Mouse (Mus musculus) effector memory CD4-positive, alpha-beta T cell, adult 7 months (primary cell): ENCODE results near the gene Zfp354b. TPM values are rescaled to one million over a fixed set of nuclear protein-coding genes. Genes with fewer than 3 reads are reported as not detected.

Experiments used
- polyA plus RNA-seq: library from polyadenylated mRNA; unstranded; fragments of 100-300 nt; shearing (Covaris generic); gene quantifications from one replicate; pipeline ENCODE4 v1.2.1, GENCODE M21; 2017

The Zfp354b gene
- polyA plus RNA-seq, result not detected

GRCm38 (mm10) chr11:50931451-50931866, at the start of gene Zfp354b:
Gene Zfp354b, minus strand, starts transcription at chr11:50931633.

DNA sequence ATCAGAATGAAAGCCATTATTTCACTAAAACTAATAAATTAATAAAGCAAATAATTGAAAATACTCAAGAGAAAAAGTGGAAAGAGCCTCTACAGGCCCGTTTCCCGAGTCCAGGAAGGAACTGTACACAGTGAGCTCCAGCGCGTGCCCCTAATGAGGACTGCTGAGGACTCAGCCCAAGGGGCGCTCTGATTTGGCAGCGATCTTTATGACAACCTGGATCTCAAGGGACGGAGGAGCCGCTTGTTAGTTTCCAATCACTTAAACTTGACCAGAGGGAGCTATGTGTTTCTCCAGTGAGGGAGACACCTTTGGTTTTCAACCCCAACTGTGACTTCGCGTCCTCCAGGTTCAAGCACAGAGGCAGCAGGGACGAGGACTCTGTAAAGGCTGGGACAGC, 34.8 kb upstream of the Zfp354b start, which contains the start of gene Olfr1378:
Olfr1378 (plus strand) TSS at position 301 of the 400 bp plus-strand sequence.

DNA sequence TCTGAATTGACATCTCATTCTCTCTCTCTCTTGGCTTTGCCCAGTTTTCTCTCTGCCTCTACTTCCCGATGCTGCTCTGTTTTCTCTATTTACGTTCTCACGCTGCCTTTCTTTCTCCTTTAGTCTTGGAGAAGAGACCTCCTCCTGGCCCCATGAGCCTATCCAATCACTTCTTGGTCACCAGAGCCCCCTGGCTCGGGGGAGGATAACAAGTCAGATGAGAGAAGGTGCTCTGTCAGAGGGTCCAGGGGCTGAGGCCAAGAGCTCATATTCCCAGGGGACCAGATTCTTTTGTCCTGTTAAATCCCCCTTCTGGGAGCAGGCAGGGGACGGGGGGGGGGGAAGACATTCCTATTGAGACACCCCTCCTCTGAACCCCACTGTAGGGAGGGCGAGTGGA, 22.2 kb upstream of the Zfp354b start, which contains the start of gene Prop1:
Prop1 (minus strand) TSS at position 101 of the 400 bp plus-strand sequence.

DNA sequence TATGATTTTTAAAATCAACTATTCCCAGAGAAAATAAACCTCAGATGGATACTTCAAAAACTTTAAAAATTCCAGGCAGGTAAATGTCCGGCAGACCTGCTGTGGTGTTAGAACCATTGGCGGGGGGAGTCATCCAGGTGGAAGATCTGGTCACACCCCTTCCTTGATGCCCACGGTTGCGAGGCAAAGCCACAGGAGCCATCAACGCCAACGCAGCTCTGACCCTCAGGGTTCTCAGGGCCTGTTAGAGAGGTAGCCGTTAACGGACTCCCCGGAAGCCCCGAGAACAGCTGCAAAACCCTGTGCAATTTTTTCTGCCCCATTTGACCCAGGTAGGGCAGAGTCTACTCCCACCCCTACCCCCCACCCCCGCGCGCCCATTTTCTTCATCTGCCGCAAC, 12.1 kb upstream of the Zfp354b start, which contains the start of gene 4933414I15Rik:
4933414I15Rik (minus strand) TSS at position 260 of the 400 bp plus-strand sequence.

GRCm38 (mm10) chr11:50915671-50916320, 15.6 kb downstream of the Zfp354b start, which contains the start of gene Zfp2:
Gene Zfp2, minus strand, starts transcription at chr11:50916165.

GRCm38 (mm10) chr11:50887390-50888128, 43.9 kb downstream of the Zfp354b start, which contains the start of gene Zfp454:
Gene Zfp454, minus strand, starts transcription at chr11:50887651.

Other genes starting within 250 kb of the Zfp354b start
- 4.1 TPM for gene Zfp354c, start 103.9 kb downstream of the Zfp354b start, polyA plus RNA-seq
- not detected for gene Zfp879, start 90.1 kb downstream of the Zfp354b start, polyA plus RNA-seq
- gene Grm6, start 80.9 kb downstream of the Zfp354b start, polyA plus RNA-seq, result 0.29 TPM
- not detected for gene Zfp454, start 44.0 kb downstream of the Zfp354b start, polyA plus RNA-seq
- gene Zfp2, start 15.5 kb downstream of the Zfp354b start, polyA plus RNA-seq, result not detected
- gene 4933414I15Rik, start 12.1 kb upstream of the Zfp354b start, polyA plus RNA-seq, result not detected
- not detected for gene Prop1, start 22.1 kb upstream of the Zfp354b start, polyA plus RNA-seq
- gene Olfr1378, start 34.9 kb upstream of the Zfp354b start, polyA plus RNA-seq, result not detected
- not detected for gene Olfr1377, start 50.3 kb upstream of the Zfp354b start, polyA plus RNA-seq
- gene Olfr51, start 72.0 kb upstream of the Zfp354b start, polyA plus RNA-seq, result 0.76 TPM
- gene Olfr54, start 82.6 kb upstream of the Zfp354b start, polyA plus RNA-seq, result 0.34 TPM
- not detected for gene Olfr1375, start 116.5 kb upstream of the Zfp354b start, polyA plus RNA-seq
- 0.10 TPM for gene Zfp354a, start 127.6 kb upstream of the Zfp354b start, polyA plus RNA-seq